Mouse (Mus musculus) kidney, adult 2 months (tissue): ENCODE measurements around the gene Comp.

Experiments used
- CTCF ChIP-seq: fragments of 200-500 bp; conservative IDR thresholded peaks from 2 replicates; pipeline ENCODE4 v1.5.1; 2011; ENCODE audit warnings: low read depth, mild to moderate bottlenecking, control low read depth, low read length, moderate library complexity, mixed read lengths; ENCODE audit not compliant: insufficient read depth, insufficient read length
- POLR2A ChIP-seq: fragments of 200-500 bp; IDR thresholded peaks from one replicate; pipeline ENCODE4 v1.6.1; 2011; ENCODE audit warnings: low read depth, low read length, control low read depth

DNA sequence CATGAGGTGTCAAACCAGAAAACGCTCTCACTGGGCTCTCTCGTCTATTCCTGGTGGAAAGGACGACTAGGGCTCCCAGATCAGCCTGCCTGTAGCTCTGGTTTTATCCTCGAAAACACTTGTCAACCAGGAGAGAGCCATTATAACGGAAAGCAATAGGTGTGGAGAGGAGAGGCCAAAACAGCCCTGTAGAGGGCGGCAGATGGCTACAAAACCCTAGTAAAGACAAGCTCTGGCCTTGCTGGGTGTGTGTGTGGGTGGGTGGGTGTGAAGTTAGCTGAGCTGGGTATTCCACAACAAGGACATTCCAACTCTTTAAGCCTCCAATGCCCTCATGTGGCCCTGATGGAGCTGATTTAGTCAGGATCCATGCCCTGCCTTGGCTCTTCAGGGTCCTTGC, 29.7 kb upstream of the Comp start:
- TF ChIP-seq CTCF (peak; percentile 65), POLR2A (no peak)
